Mouse (Mus musculus) liver, adult 2 months (tissue): Measurements from ENCODE around the gene Gm49325.

Source experiments
- CTCF ChIP-seq: fragments of 200-500 bp; IDR thresholded peaks from 2 replicates; pipeline ENCODE4 v1.5.1; 2011; ENCODE audit warnings: low read depth, low read length, control low read depth
- POLR2A ChIP-seq: fragments of 200-500 bp; IDR thresholded peaks from 2 replicates; pipeline ENCODE4 v1.6.1; 2011; ENCODE audit warnings: low read length, control low read depth; ENCODE audit not compliant: insufficient read depth; ENCODE audit errors: extremely low read depth

DNA sequence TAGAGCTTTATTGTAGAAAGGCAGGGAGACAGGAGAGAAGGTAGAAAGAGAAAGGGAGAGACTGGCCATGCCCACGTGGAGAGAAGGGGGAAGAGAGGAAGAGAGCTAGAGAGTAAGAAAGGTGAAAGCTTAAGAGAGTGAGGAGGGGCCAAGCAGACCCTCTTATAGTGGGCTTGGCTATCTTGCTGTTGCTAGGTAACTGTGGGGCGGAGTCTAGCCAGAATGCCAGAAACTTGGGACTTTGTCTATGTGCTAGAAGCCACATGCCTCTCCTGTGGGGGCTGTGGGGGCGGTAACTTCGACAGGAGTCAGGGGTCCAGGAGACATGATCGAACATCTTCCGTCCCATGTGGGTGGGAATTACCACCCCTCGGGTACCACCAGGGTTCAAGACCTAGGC lies 36.5 kb upstream of the Gm49325 start:
- TF ChIP-seq CTCF (no peak), POLR2A (no peak)
